Mouse (Mus musculus) heart, adult 2 months (tissue): ENCODE measurements around the gene Lrrc75a.

Source experiments
- CTCF ChIP-seq: fragments of 200-600 bp; IDR thresholded peaks from 2 replicates; pipeline ENCODE4 v1.8.1; 2022; ENCODE audit warnings: antibody characterized with exemption, mild to moderate bottlenecking, moderate library complexity
- EP300 ChIP-seq: fragments of 200-500 bp; IDR thresholded peaks from 2 replicates; pipeline ENCODE4 v1.6.1; 2011; ENCODE audit warnings: low read depth, low read length, control low read depth; ENCODE audit not compliant: insufficient read depth
- POLR2A ChIP-seq: fragments of 200-500 bp; IDR thresholded peaks from 2 replicates; pipeline ENCODE4 v1.6.1; 2011; ENCODE audit warnings: mild to moderate bottlenecking, low read depth, low read length, control low read depth; ENCODE audit not compliant: insufficient read depth

GRCm38 (mm10) chr11:62560463-62561016 is 87.8 kb downstream of the Lrrc75a start:
- TF ChIP-seq CTCF (no peak), POLR2A (no peak), EP300 (no peak)
